Mouse (Mus musculus) R1 (cell line): ENCODE measurements at regions not wholly inside any gene's neighbourhood (a gene's known extent, or its start where the extent isn't known, plus 50 kb on each side); places are given as distances from the start of the nearest gene placed in this dataset.
A peak's percentile ranks its signal among the peaks of the same experiment; 100 is the strongest.

Experiments used
- DNase-seq: peaks from one replicate; pipeline ENCODE4 v3.0.0-alpha.2; 2018; ENCODE audit warnings: low read depth, low spot score

GRCm38 (mm10) chr3:100401080-100401479, 88.0 kb downstream of the Tent5c start:
- DNase-seq = no peak

- DNase-seq = no peak
Measured at GRCm38 (mm10) chr3:100397491-100397890, 91.6 kb downstream of the Tent5c start.

GRCm38 (mm10) chr3:100394911-100395604, 94.1 kb downstream of the Tent5c start:
- peak; percentile 8 for DNase-seq

GRCm38 (mm10) chr3:100393956-100394355, 95.2 kb downstream of the Tent5c start:
- no peak for DNase-seq

- DNase-seq = no peak
Measured at GRCm38 (mm10) chr3:100382181-100382580, 106.9 kb downstream of the Tent5c start.

- no peak for DNase-seq
Measured at GRCm38 (mm10) chr3:100381363-100381762, 107.8 kb downstream of the Tent5c start.

- no peak for DNase-seq
Measured at GRCm38 (mm10) chr3:100376162-100376561, 113.0 kb downstream of the Tent5c start.

GRCm38 (mm10) chr3:100366884-100367840, 122.0 kb downstream of the Tent5c start:
- DNase-seq = no peak

GRCm38 (mm10) chr3:100366447-100366846, 122.7 kb downstream of the Tent5c start:
- no peak for DNase-seq

GRCm38 (mm10) chr3:100365354-100365945, 123.7 kb downstream of the Tent5c start:
- DNase-seq = no peak

GRCm38 (mm10) chr3:100364706-100365105, 124.4 kb downstream of the Tent5c start:
- no peak for DNase-seq

- no peak for DNase-seq
Measured at GRCm38 (mm10) chr3:100362983-100363382, 126.1 kb downstream of the Tent5c start.

- no peak for DNase-seq
Measured at GRCm38 (mm10) chr3:100360019-100360418, 129.1 kb downstream of the Tent5c start.

GRCm38 (mm10) chr3:100359036-100359435, 130.1 kb downstream of the Tent5c start:
- peak; percentile 71 for DNase-seq

GRCm38 (mm10) chr3:100333478-100333877, 155.6 kb downstream of the Tent5c start:
- peak; percentile 6 for DNase-seq

GRCm38 (mm10) chr3:100318357-100318756, 156.2 kb upstream of the Wdr3 start:
- DNase-seq = no peak

- DNase-seq = no peak
Measured at GRCm38 (mm10) chr3:100287818-100288217, 125.6 kb upstream of the Wdr3 start.

GRCm38 (mm10) chr3:100266976-100267375, 104.8 kb upstream of the Wdr3 start:
- no peak for DNase-seq

GRCm38 (mm10) chr3:100264991-100265390, 102.8 kb upstream of the Wdr3 start:
- DNase-seq = peak; percentile 85
